Mouse (Mus musculus): Measurements from ENCODE around the gene Exoc3l4. TPM values are rescaled to one million over a fixed set of nuclear protein-coding genes. Genes with fewer than 3 reads are reported as not detected.

Gene Exoc3l4
- polyA plus RNA-seq, 1 experiment from 2014 or later: 1.9 TPM

GRCm38 (mm10) chr12:111412581-111413284 lies 4.1 kb upstream of the Exoc3l4 start:
- Histone ChIP-seq H3K9ac (replicated peaks) (peak overlapping the region; percentile 40; the same call in 1 of the 2 replicates), H3K27me3 (replicated peaks) (peaks cover 13% of the 10 kb centered on the region), H3K4me3 (replicated peaks) (peak overlapping the region; percentile 29), H3K4me2 (peak overlapping the region; percentile 59), H3K9me3 (replicated peaks) (no peaks in the 10 kb centered on the region), H3K4me1 (peaks cover 32% of the 10 kb centered on the region), H3K27ac (replicated peaks) (no peak overlapping the region), H3K36me3 (no peaks in the 10 kb centered on the region)
- no peak for ATAC-seq (ENCODE audit: low FRiP score)
- 22% methylated on average over 12 of the region's 12 CpGs for WGBS

DNA sequence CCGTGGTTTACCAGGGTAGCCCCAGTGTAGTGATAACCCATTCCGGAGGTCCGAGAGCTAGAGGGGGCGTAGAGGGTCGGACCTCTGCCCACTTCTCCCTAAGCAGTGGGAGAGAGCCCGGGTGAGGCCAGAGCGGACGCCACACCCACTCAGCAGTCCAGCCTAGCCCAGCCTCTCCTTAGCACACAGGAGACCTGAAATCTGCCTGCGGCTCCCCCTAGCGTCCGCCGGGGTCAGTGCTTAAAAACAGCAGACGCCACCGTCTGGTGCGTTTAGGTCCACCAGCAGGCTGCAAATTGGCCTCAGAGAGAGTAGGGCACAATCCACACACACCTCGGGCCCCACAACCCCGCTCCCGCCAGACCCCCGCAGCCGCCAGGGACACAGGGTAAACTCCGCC lies 3.5 kb upstream of the Exoc3l4 start:
- Histone ChIP-seq H3K9me3 (replicated peaks) (no peaks in the 10 kb centered on the region), H3K27ac (replicated peaks) (no peak overlapping the region), H3K9ac (replicated peaks) (peak overlapping the region; percentile 40; the same call in 1 of the 2 replicates), H3K4me3 (replicated peaks) (peak overlapping the region; percentile 29), H3K4me1 (peaks cover 32% of the 10 kb centered on the region), H3K36me3 (no peaks in the 10 kb centered on the region), H3K4me2 (peak overlapping the region; percentile 59), H3K27me3 (replicated peaks) (peaks cover 11% of the 10 kb centered on the region)
- ATAC-seq (ENCODE audit: low FRiP score): peak; percentile 65
- WGBS: 1% methylated on average over 21 of the region's 21 CpGs

DNA sequence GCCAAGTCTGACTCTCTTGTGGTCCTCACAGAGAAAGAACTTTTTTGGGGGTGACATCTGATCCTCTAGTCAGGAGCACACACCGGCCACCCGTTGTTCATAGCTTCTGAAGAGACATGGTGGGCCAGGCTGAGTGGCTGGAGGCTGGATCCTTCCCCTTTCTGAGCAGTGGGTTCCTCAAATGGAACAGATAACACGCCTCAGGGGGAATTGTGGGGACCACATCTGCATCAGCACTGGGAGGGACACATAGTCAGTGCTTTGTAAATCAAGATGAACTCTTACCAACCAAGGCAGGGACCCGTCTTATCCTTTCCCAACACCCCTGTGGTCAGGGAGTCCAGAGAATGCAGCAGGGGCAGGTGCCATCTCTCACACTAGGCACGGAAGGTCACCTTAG lies 3.1 kb downstream of the Exoc3l4 start:
- Histone ChIP-seq H3K27me3 (replicated peaks) (peaks cover 58% of the 10 kb centered on the region), H3K36me3 (no peaks in the 10 kb centered on the region), H3K4me1 (peaks cover 22% of the 10 kb centered on the region), H3K4me2 (no peak overlapping the region), H3K9ac (replicated peaks) (no peak overlapping the region), H3K27ac (replicated peaks) (no peak overlapping the region), H3K4me3 (replicated peaks) (no peak overlapping the region), H3K9me3 (replicated peaks) (no peaks in the 10 kb centered on the region)
- no peak for ATAC-seq (ENCODE audit: low FRiP score)
- 87% methylated on average over 5 of the region's 5 CpGs for WGBS

GRCm38 (mm10) chr12:111420946-111421709 lies 4.3 kb downstream of the Exoc3l4 start:
- ATAC-seq (ENCODE audit: low FRiP score): no peak
- H3K27ac ChIP-seq (replicated peaks): no peak overlapping the region
- H3K4me3 ChIP-seq (replicated peaks): no peak overlapping the region
- no peaks in the 10 kb centered on the region for H3K9me3 ChIP-seq (replicated peaks)
- H3K27me3 ChIP-seq (replicated peaks): peaks cover 70% of the 10 kb centered on the region
- no peaks in the 10 kb centered on the region for H3K36me3 ChIP-seq
- no peak overlapping the region for H3K4me2 ChIP-seq
- H3K9ac ChIP-seq (replicated peaks): no peak overlapping the region
- 61% methylated on average over 7 of the region's 7 CpGs for WGBS
- H3K4me1 ChIP-seq: peaks cover 33% of the 10 kb centered on the region

GRCm38 (mm10) chr12:111422852-111423251 lies 6.0 kb downstream of the Exoc3l4 start:
- no peaks in the 10 kb centered on the region for H3K9me3 ChIP-seq (replicated peaks)
- 36% methylated on average over 5 of the region's 5 CpGs for WGBS
- H3K4me3 ChIP-seq (replicated peaks): peak overlapping the region; percentile 34; the same call in 1 of the 2 replicates
- ATAC-seq (ENCODE audit: low FRiP score): no peak
- peak overlapping the region; percentile 62; the same call in 1 of the 2 replicates for H3K4me2 ChIP-seq
- peaks cover 80% of the 10 kb centered on the region for H3K27me3 ChIP-seq (replicated peaks)
- no peaks in the 10 kb centered on the region for H3K36me3 ChIP-seq
- H3K9ac ChIP-seq (replicated peaks): no peak overlapping the region
- H3K27ac ChIP-seq (replicated peaks): no peak overlapping the region
- peaks cover 28% of the 10 kb centered on the region for H3K4me1 ChIP-seq

DNA sequence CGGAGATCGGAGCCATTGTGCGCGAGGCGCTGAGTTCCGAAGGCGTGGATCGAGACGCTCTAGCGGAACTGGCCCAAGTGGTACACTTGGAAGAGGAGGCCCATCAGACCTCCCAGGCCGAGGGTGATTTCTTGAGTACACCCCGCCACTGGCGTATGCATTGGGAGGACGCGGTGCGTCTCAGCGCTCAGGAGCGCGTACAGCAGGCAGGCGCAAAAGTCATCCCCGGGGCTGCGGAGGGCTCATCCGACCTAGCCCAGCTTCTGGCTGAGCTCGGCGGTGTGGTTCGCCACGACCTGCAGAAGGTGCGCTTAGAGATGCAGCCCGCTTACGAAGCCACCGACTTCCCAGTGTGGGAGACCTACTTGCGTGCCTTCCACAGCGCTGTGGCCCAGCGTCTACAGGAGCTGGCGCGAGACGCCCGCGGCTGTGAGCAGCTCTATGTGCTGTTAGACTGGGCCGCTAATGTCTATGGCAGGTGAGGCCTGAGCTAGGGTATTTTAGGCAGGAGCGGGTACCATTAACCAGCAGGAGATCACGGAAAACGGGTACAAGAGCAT lies 6.8 kb downstream of the Exoc3l4 start:
- Histone ChIP-seq H3K27me3 (replicated peaks) (peaks cover 85% of the 10 kb centered on the region), H3K9ac (replicated peaks) (0 out of 2 replicates have a peak overlapping the region, but pooled peaks have one; percentile 14)
- WGBS: 2% methylated on average over 43 of the region's 43 CpGs

DNA sequence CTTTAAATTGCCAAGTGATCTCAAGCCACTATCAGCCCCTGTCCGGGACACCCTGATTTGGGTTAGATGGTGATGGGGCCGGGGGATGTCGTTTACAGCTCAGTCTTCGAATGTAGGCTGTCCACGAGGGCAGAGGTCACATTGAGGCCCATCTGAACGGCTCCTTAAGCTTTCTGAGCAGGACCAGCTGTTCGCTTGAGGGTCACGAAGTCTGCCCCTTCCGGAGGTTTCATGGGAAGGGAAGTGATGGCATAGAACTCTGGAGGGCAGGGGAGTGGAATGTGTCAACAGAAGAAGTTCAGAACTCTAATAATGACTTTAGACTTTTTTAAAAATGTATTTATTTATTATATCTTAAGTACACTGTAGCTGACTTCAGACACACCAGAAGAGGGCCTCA lies 7.7 kb downstream of the Exoc3l4 start:
- whole genome bisulfite sequencing: 21% methylated on average over 9 of the region's 9 CpGs

More for the DNA sequence above, 6.8 kb downstream of the Exoc3l4 start:
- H3K9me3 ChIP-seq (replicated peaks): no peaks in the 10 kb centered on the region
- peak overlapping the region; percentile 34 for H3K4me3 ChIP-seq (replicated peaks)
- no peak overlapping the region for H3K27ac ChIP-seq (replicated peaks)
- H3K4me2 ChIP-seq: peak overlapping the region; percentile 62
- H3K36me3 ChIP-seq: no peaks in the 10 kb centered on the region
- H3K4me1 ChIP-seq: peaks cover 36% of the 10 kb centered on the region
- no peak for ATAC-seq (ENCODE audit: low FRiP score)

GRCm38 (mm10) chr12:111425258-111425657 lies 8.4 kb downstream of the Exoc3l4 start:
- Histone ChIP-seq H3K4me2 (0 out of 2 replicates have a peak overlapping the region, but pooled peaks have one; percentile 13), H3K9ac (replicated peaks) (no peak overlapping the region), H3K9me3 (replicated peaks) (no peaks in the 10 kb centered on the region), H3K27me3 (replicated peaks) (peaks cover 84% of the 10 kb centered on the region), H3K4me1 (peaks cover 52% of the 10 kb centered on the region), H3K36me3 (no peaks in the 10 kb centered on the region), H3K27ac (replicated peaks) (no peak overlapping the region), H3K4me3 (replicated peaks) (no peak overlapping the region)
- ATAC-seq (ENCODE audit: low FRiP score): no peak; the same call in 1 of the 2 replicates
- 5% methylated on average over 15 of the region's 15 CpGs for WGBS

More for the DNA sequence above, 7.7 kb downstream of the Exoc3l4 start:
- no peaks in the 10 kb centered on the region for H3K36me3 ChIP-seq
- H3K4me2 ChIP-seq: no peak overlapping the region
- peaks cover 45% of the 10 kb centered on the region for H3K4me1 ChIP-seq
- no peak overlapping the region for H3K9ac ChIP-seq (replicated peaks)
- H3K4me3 ChIP-seq (replicated peaks): no peak overlapping the region
- no peak for ATAC-seq (ENCODE audit: low FRiP score)
- H3K9me3 ChIP-seq (replicated peaks): no peaks in the 10 kb centered on the region
- no peak overlapping the region for H3K27ac ChIP-seq (replicated peaks)
- H3K27me3 ChIP-seq (replicated peaks): peaks cover 81% of the 10 kb centered on the region

DNA sequence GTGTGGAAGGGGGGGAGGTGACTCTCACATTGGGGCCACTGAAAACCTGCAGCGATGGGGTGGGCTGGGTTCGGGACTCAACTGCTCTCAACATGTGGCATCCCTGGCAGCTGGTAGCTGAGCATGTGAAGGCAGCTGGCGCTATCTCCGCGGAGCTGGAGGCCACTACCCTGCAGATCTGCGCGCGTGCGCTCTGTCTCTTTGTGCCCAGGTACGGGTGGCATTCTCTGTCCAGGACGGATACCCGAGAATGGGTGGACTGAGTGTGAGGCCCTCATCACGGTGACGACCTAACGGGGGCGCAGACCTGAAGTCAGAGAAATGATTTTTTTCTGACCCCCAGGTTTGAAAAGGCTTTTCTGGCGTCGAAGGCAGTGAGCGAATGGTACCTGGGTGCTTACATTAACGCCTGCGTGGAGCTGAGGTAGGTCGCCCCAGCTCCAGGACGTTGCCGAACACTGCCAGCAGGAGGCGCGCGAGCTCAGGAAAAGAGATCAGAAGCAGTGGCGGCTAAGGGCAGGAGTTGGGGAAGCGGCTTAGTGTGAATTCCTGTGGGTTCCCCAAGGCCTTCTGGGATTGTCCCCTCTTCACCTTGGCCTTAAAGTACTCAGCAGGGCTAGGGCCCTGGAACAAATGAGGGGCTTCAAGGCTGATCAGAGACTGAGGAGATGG lies 9.1 kb downstream of the Exoc3l4 start:
- WGBS: 18% methylated on average over 29 of the region's 29 CpGs
- no peak overlapping the region for H3K9ac ChIP-seq (replicated peaks)
- H3K4me3 ChIP-seq (replicated peaks): peak overlapping the region; percentile 16
- peaks cover 89% of the 10 kb centered on the region for H3K27me3 ChIP-seq (replicated peaks)
- H3K27ac ChIP-seq (replicated peaks): no peak overlapping the region
- no peaks in the 10 kb centered on the region for H3K9me3 ChIP-seq (replicated peaks)
- H3K36me3 ChIP-seq: no peaks in the 10 kb centered on the region
- H3K4me1 ChIP-seq: peaks cover 58% of the 10 kb centered on the region
- H3K4me2 ChIP-seq: peak overlapping the region; percentile 40
- ATAC-seq (ENCODE audit: low FRiP score): peak; percentile 49; the same call in 1 of the 2 replicates

GRCm38 (mm10) chr12:111427438-111428113 lies 10.8 kb downstream of the Exoc3l4 start:
- Histone ChIP-seq H3K4me3 (replicated peaks) (no peak overlapping the region), H3K9me3 (replicated peaks) (no peaks in the 10 kb centered on the region), H3K36me3 (no peaks in the 10 kb centered on the region), H3K9ac (replicated peaks) (no peak overlapping the region), H3K27me3 (replicated peaks) (peaks cover 89% of the 10 kb centered on the region), H3K4me2 (no peak overlapping the region), H3K4me1 (peaks cover 58% of the 10 kb centered on the region), H3K27ac (replicated peaks) (no peak overlapping the region)
- no peak for ATAC-seq (ENCODE audit: low FRiP score)
- WGBS: 45% methylated on average over 12 of the region's 12 CpGs

DNA sequence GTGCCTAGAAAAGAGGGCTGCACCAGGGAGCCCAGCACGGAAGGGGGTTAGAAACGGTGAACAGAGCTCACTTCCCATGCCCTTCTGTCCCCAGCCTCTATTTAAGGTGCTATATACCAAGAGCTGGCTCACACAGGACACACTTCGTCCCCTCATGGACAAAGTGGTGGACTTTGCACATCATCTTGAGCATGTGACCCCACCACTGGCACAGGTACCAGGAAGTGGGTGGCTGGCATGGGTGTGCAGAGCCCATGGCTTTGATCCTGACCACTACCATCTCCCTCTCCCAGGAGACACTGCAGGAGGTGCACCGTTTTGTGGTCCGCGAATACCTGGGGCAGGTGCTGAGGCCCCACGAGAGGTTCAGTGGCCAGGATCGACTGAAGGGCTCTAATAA lies 11.5 kb downstream of the Exoc3l4 start:
- Histone ChIP-seq H3K4me1 (peaks cover 55% of the 10 kb centered on the region), H3K36me3 (no peaks in the 10 kb centered on the region), H3K27ac (replicated peaks) (no peak overlapping the region), H3K9me3 (replicated peaks) (no peaks in the 10 kb centered on the region), H3K4me3 (replicated peaks) (no peak overlapping the region), H3K27me3 (replicated peaks) (peaks cover 85% of the 10 kb centered on the region), H3K9ac (replicated peaks) (no peak overlapping the region), H3K4me2 (peak overlapping the region; percentile 73; the same call in 1 of the 2 replicates)
- 12% methylated on average over 8 of the region's 8 CpGs for WGBS
- ATAC-seq (ENCODE audit: low FRiP score): no peak

All from neural tube, embryonic 15.5 days (tissue).